30 mouse cellular contexts compared by ENCODE assay signal in genomic region chr9:70452371-70452770, GRCm38 (mm10).
"Had no signal": no experiment of that assay in that cellular context is flagged by ENCODE, and none has a peak within 500 bp of the region (broad histone marks: within the 10 kb centered on the region; RNA-seq: fewer than 3 reads in every experiment).

No protein-coding gene starts in this region.

- H3K9ac ChIP-seq: limb, embryonic 12.5 days; limb, embryonic 13.5 days; limb, embryonic 15.5 days; liver, embryonic 12.5 days; liver, embryonic 13.5 days; liver, embryonic 14.5 days; liver, embryonic 15.5 days; liver, postnatal 0 days; lung, embryonic 14.5 days; lung, embryonic 15.5 days; midbrain, embryonic 12.5 days; midbrain, embryonic 13.5 days; midbrain, embryonic 15.5 days; neural tube, embryonic 12.5 days had no signal

- H3K9me3 ChIP-seq: limb, embryonic 10.5 days; limb, embryonic 12.5 days; limb, embryonic 13.5 days; limb, embryonic 15.5 days; liver, embryonic 12.5 days; liver, embryonic 13.5 days; liver, embryonic 15.5 days; lung, embryonic 15.5 days; megakaryocyte, embryonic 14.5 days; midbrain, embryonic 10.5 days; midbrain, embryonic 12.5 days; midbrain, embryonic 13.5 days; midbrain, embryonic 15.5 days; neural tube, embryonic 12.5 days had no signal

- H3K4me3 ChIP-seq: limb, embryonic 10.5 days; limb, embryonic 12.5 days; limb, embryonic 13.5 days; limb, embryonic 15.5 days; liver, embryonic 12.5 days; liver, embryonic 13.5 days; liver, embryonic 15.5 days; lung, embryonic 15.5 days; megakaryocyte, embryonic 14.5 days; midbrain, embryonic 10.5 days; midbrain, embryonic 12.5 days; midbrain, embryonic 13.5 days; midbrain, embryonic 15.5 days; myocyte; neural tube, embryonic 12.5 days had no signal

- ATAC-seq: liver, embryonic 12.5 days; liver, postnatal 0 days; lung, postnatal 0 days; midbrain, embryonic 13.5 days; midbrain, embryonic 15.5 days; midbrain, embryonic 16.5 days had no signal

- H3K4me1 ChIP-seq: limb, embryonic 10.5 days; limb, embryonic 12.5 days; limb, embryonic 13.5 days; limb, embryonic 15.5 days; liver, embryonic 12.5 days; liver, embryonic 13.5 days; liver, embryonic 15.5 days; lung, embryonic 15.5 days; midbrain, embryonic 10.5 days; midbrain, embryonic 12.5 days; midbrain, embryonic 13.5 days; midbrain, embryonic 15.5 days; neural tube, embryonic 12.5 days had no signal

- H3K27me3 ChIP-seq: limb, embryonic 12.5 days; limb, embryonic 13.5 days; limb, embryonic 15.5 days; liver, embryonic 12.5 days; liver, embryonic 13.5 days; liver, embryonic 15.5 days; lung, embryonic 15.5 days; megakaryocyte, embryonic 14.5 days; midbrain, embryonic 12.5 days; midbrain, embryonic 13.5 days; midbrain, embryonic 15.5 days; neural tube, embryonic 12.5 days had no signal

- H3K27ac ChIP-seq: limb, embryonic 10.5 days; limb, embryonic 12.5 days; limb, embryonic 13.5 days; limb, embryonic 15.5 days; liver, embryonic 12.5 days; liver, embryonic 13.5 days; liver, embryonic 14.5 days; liver, embryonic 15.5 days; lung, embryonic 15.5 days; macrophage; midbrain, embryonic 10.5 days; midbrain, embryonic 12.5 days; midbrain, embryonic 13.5 days; midbrain, embryonic 15.5 days; neural tube, embryonic 12.5 days had no signal

- DNase-seq: left cerebral cortex, postnatal 4 days; liver; liver, embryonic 13.5 days; liver, postnatal 0 days; lung, adult 18-20 months; lung, adult 2 months; lung, embryonic 14.5 days; lung, postnatal 10 days; lung, postnatal 14 days; lung, postnatal 36 days; lung, postnatal 4 days; midbrain, embryonic 14.5 days had no signal
